Mouse (Mus musculus) activated CD4-positive, CD25-positive, alpha-beta regulatory T cell, adult 4 months (primary cell): ENCODE measurements at regions not wholly inside any gene's neighbourhood (a gene's known extent, or its start where the extent isn't known, plus 50 kb on each side); places are given as distances from the start of the nearest gene placed in this dataset.

ENCODE experiments used
- ATAC-seq: one replicate; pipeline ENCODE4 v1.8.0; 2017

DNA sequence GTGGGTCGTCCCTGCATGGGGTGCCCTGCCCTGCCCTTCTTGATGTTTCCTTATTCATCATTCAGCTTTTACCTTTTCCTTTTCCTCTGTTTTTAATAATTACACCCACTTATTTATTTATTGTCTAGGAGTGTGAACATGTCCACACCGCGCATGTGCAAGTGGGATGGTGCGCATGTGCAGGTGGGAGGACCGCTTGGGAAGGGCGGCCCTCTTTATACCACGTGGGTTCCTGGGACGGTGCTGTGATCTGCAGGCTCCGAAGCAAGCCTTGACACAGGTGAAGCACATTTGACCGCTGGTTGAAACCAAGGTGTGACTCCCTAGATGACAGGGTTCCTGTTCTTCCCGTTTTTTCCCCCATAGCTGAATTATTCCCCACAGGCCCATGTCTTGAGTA lies 60.0 kb downstream of the Syf2 start:
- no peak for ATAC-seq

DNA sequence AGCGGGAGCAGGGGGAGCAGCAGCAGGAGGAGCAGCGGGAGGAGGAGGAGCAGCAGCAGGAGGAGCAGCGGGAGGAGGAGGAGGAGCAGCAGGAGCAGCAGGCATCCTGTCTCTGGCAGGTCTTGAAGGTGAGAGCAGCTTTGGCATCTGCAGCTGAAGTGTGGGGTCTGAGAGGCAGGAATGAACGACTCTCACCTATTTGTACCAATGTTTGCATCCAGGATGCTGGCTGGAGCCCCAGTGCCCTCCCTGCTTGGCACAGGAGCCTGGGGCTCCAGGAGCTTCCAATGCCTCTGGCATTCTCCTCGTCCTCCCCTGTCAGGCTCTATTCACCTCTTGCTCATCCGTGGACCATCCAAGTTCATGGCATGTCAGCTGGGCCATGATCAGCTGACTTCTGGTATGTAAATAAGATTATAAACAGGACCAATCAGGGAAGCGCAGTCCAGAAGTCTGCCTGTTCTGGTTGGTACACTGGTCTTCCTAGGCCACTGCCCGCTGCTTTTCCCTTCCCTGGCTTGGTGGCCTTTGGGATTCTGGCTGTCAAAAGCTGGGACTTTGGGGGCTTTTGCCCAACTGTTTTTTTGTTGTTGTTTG lies 62.9 kb downstream of the Syf2 start:
- ATAC-seq: no peak

DNA sequence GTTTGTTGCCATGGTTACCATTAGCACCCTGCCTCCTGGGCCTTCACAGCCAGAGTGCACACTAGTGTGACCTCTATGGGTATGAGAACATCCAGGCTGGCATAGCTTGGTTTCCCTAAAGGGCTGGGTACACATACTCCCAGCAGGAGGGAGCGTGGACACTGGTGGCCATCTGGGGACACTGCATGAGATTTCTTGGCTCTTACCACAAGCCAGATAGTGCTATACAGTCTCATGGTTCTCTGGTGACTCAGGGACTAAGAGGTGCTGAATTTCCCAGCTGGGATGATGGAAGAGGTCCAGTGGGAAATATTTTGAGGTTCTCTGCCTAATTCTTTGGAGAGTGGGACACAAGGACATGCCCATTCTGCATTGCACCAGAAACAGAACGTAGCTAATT lies 63.5 kb downstream of the Syf2 start:
- ATAC-seq: no peak

DNA sequence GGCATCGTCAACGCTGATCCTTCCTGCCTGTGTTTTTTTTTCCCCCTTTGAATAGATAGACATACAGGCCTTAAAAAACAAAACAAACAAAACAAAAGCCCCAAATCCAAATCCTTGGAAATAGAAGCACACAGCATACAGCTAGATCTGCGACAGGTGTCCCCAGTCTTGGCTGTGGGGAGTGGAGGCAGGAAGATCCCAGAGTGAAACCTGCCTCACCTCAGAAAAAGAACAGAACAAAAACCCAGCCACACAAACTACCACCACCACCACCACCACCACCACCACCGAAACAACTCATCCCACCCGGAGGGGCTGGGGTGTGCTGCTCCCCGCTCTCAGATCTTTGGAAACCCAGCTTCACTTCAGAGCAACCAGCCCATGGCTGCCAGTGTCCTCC lies 64.0 kb downstream of the Syf2 start:
- ATAC-seq: no peak

DNA sequence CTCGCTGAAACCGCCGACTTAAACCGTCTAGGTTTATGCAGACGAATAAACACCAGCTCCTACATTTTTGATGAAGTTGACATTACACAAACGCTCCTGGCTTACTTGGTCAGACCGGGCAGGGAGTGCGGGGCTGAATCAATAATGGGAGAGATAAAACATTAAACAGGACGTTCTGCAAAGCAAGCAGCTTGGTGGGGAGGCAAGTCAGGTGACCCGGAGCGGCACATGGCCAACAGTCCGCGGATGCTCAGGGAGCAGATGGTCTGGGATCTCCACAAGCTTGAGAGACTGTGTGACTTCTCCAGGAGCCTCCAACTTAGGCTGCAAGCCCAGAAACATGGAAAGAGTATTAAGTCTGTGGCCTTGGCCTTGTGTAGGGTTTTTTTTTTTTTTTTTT lies 64.4 kb downstream of the Syf2 start:
- no peak for ATAC-seq

DNA sequence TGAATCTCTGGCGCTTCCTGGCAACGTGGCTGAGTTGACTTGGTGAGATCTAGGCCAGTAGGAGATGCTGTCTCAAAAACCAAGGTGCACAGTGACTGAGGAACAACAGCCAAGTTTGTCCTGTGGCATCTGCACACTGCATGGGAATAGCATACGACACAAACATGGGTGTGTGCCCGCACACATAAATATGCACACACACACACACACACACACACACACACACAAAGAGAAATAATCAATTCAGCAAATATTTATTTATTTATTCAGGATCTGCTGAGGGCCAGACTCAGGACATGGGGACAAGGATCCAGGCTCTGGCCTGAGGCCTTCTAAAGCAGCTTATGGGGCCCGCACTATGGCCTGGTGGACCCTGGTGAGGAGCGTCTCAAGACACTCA lies 65.4 kb downstream of the Syf2 start:
- no peak for ATAC-seq

DNA sequence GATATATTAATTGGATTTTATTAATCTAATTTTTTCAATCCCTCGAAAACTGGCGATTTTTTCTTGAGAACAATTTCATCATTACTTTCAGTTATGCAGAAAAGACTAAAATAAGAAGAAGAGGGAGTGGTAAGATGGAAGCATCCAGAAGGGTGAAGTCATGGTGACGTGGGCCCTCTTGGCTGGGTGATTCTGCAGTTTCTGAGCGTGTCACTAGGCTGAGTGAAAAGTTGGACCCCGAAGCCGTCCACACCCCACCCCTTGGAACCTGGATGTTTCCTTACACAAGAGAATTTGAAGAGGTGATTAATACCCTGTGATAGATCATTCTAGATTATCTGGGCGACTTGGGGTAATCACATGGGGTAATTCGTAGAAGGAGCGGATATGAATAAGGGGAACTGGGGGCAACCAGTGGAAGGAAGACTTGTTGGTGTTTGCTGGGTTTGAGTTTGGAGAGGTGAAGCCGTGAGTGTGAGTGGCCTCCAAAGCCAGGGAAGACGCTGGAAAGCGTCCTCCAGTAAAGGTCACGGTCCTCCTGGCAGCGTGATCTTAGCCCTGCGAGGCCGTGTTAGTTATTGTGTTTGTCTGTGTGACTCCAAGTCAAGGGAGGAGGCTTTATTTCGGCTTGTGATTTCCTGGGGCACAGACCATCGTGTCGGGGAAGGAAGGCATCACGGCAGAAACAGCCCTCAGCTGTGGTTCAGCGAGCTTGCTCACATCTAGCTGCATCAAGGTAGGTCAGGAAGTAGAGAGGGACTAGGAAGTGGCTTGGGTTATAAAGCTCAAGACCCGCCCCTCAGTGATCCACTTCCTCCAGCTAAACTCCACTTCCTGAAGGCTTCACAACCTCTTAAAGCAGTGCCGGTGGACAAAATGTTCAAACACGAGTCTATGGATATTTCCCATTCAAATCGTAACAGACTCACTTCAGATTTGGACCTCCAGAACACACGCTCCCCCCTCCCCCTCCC lies 67.0 kb downstream of the Syf2 start:
- ATAC-seq: no peak

DNA sequence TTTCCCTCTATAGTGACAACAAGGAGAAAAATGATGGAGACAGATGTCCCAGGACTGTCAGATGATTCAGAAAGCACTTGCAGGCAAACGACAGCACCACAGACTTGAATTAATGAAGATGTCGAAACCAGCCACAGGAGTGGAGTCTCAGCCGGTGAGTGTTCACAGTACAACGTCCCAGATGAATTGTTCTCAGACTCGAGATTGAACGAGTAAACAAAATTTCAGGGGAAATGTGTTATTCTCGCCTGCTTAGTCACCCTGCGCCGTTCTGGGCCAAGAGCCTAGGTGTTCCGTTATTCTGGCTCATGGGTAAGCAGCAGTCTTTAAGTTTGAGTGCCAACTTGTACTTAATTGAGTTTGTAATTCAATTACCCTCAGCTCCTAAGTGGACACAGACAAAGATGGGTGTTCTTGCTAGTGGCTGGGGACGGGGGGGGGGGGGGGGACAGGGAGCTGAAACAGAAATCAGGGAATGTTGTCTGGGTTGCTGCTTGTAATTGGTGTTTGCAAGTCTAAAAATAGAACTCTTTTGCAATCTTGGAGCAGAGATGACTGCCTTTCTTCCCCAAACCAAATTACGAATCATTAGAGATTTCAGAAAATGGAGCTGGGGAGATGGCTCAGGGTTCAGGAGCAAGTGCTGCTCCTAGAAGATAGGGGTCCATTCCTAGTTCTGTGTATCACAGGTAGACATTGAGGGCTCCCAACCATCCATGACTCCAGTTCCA lies 68.4 kb downstream of the Syf2 start:
- ATAC-seq: no peak

DNA sequence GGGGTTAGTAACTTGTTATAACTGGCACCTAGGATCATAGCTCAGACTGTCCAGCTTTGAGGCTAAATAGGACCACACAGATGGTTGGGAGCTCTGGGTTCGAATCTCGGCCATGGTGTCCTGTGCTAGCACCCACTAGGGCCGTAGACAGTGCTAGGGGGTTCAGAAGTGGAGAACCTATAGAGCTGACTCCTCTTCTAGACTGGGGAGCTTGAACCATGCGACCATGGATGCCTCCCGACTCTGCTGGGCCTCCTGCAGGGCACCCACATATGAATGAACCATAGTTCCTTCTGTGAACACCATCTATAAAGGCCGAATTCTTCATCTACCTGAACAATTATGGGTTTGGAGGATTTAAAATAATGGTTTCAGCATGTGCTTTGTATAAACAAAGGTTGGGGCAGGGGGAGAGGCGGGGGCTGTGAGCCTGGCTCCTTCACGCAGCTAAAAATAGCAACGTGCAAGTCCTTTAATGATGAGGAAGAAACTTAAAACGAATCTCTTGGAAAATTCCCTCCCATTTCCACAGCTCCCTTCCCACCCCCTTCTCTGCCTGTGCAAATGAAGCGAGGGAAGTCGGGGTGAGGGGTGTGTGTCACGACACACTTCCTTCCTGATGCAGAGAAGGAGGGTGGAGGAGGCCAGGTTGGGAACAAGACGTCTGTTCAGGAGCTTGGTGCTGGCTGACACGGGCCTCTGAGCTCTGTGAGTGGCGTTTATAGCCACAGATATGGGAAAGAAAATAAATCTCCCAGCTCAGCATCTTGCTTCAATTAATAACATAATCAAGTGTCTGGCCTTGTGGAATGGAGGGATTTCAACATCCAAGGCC lies 71.6 kb downstream of the Syf2 start:
- no peak for ATAC-seq

DNA sequence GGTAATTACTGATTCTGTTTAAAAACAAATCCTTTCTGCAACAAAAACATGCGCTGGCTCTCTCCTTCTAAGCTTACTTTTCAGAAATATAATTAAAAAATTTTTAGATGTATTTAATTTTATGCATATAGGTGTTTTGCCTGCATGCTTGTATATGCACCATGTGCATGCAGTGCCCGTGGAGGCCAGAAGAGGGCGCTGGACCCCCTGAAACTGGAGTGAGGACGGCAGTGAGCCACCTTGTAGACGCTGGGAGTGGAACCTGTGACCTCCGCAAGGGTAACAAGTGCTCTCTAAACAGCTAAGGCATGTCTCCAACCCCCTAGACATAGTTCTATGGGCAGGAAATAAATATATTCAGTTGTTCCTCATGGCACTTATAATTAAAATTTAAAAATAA lies 80.7 kb downstream of the Syf2 start:
- ATAC-seq: no peak

DNA sequence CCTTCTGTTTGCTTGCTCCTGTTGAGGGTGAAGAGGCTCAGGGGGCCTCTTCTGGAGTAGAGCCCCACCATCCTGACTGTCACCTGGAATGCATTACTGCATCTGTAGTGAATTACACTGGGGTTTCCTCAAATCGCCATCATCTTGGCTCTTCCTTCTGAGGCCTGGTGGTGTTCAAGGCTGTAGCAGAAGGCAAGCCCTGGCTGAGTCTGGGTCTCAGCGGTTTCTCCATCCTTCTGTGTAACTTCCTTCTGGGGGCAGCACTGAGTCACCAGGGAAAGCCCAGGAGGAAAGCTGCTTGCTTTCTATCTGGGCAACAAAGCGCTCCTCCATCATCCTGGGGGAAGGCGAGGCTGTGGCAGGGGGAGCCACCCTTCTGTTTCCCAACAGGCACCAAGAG lies 82.2 kb downstream of the Syf2 start:
- no peak for ATAC-seq

DNA sequence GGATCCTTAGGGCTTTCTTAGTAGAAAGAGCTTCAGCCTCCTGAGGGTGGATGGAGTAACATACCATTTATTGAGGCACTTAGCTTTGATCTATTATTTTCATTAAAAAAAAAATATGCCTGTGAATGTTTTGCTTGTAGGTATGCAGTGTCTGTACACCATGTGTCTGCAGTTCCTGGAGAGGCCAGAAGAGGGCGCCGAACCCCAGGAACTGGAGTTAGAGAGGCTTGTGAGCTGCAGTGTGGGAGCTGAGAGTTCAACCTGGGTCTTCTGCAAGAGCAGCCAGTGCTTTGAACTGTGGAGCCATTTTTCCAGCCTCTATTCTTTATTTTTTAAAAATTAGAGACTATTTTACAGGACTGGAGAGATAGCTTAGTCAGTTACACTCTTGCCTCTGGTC lies 83.2 kb downstream of the Syf2 start:
- ATAC-seq: no peak

DNA sequence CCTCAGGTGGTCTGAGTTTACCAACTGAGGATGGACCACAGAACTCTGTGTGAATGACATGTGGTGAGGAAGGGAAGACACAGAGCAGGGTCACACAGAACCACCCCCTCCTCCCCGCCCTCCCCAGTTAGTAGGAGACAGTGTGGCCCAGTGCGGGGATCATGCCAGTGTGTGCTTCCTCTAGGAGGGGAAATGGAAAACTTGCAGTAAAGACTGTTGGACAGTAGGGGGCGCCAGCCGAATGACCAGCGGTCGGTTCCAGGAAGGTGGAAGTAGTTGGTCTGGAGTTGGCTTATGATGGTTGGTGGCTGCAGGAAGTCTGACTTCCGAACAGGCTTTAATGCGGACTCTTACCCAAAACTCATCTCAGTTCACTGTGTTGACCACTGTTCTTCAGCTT lies 87.3 kb downstream of the Syf2 start:
- no peak for ATAC-seq

DNA sequence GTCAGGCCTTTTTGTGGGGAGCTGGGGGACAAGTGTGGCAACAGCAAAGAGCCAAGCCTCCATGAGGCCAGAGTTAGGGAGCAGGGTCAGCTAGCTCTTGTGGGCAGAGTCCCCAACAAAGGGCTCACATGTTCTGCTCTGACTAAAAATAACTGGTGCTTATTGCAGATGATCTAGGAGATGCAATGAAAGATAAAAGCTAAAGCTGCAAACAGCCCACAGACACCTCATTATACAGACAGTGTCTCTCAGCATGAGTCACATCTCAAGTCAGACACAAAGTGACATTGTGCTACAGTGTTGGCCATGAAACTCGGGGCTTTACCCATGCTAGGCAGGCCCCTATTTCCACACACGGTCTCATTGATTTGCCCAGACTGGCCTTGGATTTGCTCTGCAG lies 88.4 kb downstream of the Syf2 start:
- no peak for ATAC-seq

DNA sequence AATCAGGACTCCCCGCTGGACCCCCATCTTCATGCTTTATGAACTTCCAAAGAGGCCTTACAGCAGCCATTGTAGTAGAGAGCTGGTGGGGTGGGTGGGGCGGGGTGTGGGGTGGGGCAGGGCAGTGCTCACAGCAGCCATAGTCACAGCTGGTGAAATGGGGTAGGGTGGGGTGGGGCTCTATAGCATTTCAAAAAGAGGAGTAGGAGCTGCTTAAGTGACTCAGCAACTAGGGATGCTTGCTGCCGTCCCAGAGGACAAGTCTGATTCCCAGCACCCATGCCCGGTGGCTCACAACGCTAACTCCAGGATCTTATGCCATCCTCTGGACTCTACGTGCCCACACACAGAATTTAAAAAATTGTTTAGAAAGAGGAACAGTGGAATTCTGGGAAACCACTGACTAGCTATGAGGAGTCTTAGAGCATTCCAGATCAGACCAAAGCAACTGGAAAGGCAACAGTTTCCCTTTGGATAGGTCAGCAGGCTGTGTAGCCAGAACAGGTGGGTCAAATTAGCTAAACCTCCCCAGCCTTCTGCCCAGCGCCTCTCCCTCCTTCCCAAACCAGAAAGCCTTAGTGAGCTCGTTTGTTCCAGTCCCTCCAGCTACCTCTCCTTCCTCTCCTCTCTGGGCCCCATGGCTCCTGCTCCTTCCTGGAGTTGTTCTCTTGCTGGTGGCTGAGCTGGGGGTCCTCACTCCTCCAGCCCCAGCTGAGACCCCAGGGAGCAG lies 89.7 kb downstream of the Syf2 start:
- ATAC-seq: no peak

DNA sequence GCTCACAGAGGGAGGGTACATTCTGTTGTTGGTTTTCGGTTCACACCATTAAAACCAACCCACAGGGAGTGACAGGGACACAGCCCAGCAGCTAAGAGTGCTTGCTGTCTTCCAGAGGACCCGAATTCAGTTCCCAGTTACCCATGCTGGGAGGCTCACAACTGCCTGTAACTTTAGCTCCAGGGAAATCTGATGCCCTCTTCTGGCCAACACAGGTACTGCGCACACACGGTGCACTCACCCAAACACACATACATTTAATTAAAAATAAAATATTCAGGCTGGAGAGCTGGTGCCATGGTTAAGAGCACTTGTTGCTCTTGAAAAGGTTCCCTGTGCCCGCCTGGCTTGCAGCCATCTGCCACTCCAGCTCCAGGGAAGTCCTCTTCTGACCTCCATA lies 92.5 kb downstream of the Syf2 start:
- ATAC-seq: no peak

DNA sequence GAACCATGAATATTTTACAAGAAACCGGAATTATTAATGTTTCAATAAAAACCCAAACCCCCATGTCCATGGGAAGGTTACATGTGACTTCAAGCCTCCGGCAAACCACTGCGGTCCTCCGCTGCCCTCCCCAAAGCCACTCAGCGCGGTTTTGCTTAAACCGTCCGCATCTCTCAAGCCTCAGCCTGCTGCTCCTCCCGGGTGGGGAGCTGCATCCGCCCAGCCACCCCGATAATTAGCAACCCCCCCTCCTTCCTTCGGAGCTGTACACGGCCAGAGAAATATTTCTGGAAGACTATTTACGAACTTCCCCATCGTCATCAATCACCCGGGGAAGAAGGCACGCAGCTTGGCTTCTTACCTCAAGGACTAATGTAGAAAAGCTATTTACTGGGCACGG lies 94.7 kb upstream of the Runx3 start:
- no peak for ATAC-seq

DNA sequence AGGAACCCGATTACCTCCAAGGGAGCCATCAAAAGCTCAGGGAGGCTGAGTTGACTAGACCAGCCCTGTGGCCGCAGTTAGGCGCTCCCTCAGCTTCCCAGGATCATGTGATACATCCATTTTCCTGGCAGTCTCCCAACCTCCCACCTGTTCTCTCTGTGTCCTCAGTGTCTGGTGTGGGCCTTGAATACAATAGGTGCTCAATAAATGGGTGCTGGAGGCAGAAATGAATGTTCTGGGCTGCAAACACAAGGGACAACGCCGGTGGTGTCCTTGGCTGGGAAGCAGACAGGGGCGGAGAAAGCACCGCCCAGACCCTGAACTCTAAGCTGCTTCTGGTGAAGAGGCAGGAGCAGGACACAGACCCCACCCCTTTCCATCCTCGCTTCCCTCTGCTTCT lies 93.3 kb upstream of the Runx3 start:
- no peak for ATAC-seq

DNA sequence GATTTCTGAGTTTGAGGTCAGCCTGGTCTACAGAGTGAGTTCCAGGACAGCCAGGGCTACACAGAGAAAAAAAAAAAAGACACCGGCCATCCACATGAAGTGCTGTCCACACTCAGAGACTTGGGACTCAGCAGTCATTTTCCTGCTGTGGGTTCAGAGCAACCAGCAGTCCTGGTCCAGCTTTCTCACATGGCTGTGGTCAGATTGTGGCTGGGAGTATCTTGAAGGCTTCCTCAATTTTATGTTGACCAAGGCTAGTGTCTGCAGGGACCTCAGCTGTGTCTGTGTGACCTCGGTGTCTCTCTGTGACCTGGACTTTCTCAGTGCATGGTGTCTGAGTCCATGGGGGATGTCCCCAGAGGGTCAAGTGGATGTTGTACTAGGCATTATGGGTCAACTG lies 90.7 kb upstream of the Runx3 start:
- ATAC-seq: no peak

DNA sequence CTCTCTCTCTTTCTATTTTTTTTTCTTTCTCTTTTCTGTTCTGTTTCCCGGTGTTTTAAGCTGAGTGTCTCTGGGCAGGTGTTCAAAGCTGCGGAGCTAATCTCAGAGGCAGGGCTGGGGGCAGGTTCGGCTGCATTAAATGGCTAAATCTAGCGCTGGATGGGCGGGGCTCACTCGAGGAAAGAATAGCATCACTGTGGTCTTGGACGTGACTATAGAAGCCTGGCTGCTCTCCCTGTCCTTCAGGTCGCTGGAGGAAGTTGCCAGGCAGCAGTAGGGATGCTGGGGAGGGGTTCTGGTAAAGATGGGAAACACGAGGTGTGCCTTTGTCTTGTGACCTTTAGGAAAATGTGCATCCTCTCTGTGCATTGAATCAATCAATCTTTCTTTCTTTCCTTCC lies 88.0 kb upstream of the Runx3 start:
- ATAC-seq: no peak

DNA sequence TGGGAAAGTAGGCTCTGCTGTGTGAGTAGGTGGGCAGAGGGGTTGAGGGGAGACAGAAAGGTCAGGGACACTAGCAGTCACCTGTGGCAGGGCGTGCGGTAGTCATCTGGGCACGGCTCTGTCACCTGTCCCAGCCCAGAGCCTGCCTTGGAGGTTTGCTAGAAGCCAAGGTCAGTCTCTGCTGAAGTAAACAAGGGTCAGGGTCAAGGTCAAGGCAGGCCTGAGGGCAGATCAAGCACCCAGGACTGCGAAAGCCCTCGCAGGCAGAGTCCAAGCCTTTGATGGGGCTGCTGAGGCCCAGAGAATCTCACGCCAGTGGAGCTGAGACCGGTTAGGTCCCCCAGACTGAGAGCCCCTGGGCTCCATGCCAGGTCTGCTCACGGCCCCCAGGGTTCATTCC lies 87.2 kb upstream of the Runx3 start:
- ATAC-seq: no peak

DNA sequence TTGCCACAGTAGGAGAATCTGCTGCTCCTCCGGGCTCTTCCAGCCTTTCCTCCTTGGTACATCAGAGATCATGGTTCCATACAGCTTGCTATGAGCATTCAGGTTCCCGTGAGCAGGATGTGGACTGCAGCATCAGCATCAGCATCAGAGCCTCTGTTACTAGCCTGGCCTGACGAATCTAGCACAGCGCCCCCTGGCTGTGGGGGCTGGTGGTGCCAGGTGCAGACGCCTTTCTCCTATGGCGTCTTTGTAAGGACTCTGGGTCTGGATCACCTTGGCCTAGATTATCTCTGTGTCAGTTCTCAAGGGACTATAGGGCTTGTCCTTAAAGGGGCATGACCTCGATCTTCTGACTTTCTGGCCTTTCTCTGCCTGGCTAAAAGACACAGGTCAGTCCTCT lies 86.0 kb upstream of the Runx3 start:
- no peak for ATAC-seq
